Mouse (Mus musculus) cerebellum, postnatal 14 days (tissue): ENCODE measurements around the gene Grm4.

Experiments used
- DNase-seq, 2 experiments: peaks; one replicate each; pipeline ENCODE4 v3.0.0; 2021; ENCODE audit warnings: mixed read lengths in 2 of 2

Gene Grm4

DNA sequence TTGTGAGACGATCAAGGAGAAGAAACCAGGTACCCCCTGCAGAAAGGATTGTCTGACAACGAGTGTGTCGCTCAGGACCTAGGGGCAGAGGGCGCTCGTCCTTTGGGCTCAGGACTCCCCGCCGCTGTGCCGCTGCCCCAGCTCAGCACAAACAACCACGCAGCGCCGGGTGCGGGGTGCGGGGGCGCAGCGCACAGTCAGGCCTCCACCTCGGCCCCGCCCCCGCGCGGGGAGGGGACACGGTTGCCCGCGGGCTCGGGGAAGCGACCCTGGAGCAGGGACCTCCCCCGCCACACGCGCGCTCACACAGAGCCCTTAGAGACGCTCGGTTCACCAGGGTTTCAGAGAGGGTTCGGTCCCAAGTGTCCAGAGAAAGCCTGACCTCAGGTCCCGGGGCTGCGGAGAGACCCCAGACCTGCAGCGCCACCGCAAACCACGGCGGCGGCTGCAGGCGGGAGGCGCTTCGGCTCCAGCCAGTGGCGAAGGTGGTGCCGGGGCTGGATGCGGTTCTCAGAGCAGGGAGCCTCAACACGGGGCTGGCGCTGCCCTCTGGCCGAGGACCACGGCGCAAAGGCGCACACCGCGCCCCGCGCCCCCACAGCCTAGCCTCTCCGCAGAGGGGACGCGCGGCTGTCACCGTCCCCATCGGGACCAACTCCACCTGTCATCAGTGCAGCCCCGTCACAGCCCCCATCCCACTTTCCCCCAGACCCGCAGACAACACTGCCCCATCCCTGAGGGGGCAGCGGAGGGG lies 9.2 kb downstream of the Grm4 start:
- DNase-seq = peak; percentile 79 to 87

DNA sequence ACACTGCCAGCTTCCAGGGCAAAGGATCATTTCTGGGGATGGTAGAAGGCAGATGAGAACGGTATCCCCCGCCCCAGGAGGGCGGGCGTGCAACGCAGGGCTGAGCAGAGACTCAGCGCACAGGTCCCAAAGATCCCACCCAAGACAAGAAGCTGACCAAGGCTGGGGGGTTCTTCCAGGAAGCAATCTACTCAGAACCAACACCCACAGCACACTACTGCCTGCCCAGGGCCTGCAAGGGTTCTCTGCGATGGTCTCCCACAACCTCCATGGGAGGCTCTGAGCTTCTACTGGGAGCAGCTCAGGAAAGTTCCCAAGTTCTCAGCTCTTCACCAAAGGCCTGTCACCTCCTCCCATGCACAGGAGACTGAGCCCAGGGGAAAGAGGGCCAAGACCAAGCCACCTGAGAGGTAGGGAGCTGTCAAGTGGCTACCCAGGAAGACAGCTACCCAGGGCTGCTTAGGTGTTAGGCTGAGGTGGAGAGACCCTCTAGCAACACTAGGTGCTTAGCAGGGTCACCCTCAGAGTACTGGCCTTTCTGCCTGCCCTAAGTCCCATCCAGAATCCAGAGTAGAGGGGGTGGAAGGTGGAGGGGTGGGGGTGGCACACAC lies 10.0 kb downstream of the Grm4 start:
- DNase-seq = peak in 1 of 2 experiments; percentile 47

DNA sequence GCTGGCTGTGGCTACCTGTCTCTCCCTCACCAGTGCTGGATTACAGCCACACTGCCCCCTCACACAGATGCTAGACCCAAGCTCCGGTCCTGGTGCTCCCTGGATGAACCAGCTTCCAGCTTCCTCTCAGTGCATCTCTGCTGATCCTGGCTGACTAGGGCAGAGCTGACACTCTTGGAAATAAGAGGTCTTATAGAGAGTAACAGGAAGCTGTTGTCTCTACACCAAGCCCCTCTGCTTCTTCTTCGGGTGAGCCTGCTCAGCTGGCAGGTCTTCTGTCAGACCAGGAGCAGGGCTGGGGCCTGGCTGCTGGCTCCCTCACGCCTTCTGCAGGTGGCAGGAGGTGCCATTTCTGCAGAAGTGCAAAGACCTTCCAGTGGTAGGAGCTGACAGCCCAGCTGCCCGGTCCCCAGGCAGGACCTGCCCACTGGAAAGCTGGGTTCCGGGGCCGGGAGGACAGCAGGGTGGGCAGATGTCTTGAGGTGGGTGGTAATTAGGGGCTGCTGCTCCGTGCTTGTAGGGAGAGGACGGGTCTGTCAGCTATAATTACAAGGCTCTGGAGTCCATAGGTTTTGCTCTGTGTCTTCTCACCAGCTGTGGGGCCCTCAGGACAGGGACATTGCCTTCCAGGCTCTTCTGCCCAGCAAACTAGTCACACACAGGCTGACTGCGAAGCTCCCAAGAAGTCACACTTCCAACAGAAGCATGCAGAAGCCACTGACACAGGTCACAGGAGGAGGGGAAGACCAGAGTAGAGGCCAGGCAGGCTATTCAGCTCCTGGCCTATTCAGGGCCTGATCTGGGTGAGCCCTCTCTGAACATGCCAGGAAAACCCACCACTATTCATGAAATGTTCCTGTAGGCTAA lies 10.7 kb downstream of the Grm4 start:
- DNase-seq = peak; percentile 53 to 56

- peak in 1 of 2 experiments; percentile 49 for DNase-seq
Measured at GRCm38 (mm10) chr17:27509056-27509455, 12.1 kb downstream of the Grm4 start.

DNA sequence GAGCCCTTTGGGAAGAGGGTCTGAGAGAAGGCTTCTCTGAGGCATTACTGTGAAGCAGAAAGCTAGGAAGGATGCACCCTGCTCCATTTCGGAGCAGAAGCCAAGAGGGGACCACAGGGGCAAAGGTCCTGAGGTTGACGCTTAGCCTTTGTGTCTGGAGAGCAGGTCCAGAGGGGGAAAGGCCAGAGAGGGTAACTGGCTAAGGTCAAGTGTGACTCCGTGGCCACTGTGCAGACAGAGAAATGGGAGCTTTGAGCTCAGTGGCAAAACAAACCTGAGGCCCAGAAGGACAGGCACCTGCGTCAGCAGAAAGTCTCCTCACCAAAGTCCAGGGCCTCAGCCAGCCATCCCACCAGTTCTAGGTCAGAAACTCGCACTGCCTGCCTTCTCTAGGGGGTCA lies 12.7 kb downstream of the Grm4 start:
- peak in 1 of 2 experiments; percentile 33 for DNase-seq

DNA sequence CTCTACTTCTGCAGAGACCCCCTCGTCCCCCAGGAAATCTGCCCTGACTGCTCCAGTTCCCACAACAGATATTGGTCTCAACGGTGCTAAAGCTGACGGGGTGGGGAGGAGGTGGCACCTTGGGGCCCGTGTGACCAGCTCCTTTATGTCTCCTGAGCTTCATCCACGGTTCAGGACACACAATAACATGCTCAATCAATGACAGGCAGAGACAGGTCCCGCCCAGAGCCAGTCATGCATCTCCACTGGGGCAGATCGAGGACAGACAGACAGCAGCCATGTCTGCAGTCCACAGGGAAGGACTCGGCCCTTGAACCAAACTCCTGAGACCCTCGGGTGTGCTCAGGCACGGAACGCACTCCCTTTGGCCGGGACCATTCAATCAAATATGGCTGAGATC lies 13.2 kb downstream of the Grm4 start:
- DNase-seq = peak in 1 of 2 experiments; percentile 36

DNA sequence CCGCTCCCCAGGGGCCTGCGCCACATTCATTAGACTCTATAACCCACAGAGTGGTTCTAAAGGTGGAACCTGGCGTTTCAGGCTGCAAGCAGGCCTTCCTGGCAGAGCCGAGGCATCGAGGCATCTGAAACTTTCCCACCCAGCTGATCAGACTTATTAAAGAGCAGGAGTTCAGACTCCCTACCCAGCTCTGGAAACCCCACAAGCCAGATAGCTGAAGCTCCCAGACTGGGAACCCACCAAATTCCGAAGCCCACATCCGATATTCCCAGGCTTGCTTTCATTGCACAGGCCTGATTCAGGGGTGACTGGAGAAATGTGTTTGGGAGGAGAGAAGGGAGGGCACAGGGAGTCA lies 13.6 kb downstream of the Grm4 start:
- DNase-seq = peak in 1 of 2 experiments; percentile 39

- peak in 1 of 2 experiments; percentile 38 for DNase-seq
Measured at GRCm38 (mm10) chr17:27506871-27507590, 14.2 kb downstream of the Grm4 start.

GRCm38 (mm10) chr17:27506362-27506761 lies 14.8 kb downstream of the Grm4 start:
- peak; percentile 61 to 64 for DNase-seq

- peak in 1 of 2 experiments; percentile 48 for DNase-seq
Measured at GRCm38 (mm10) chr17:27505221-27505881, 15.9 kb downstream of the Grm4 start.

- no peak for DNase-seq
Measured at GRCm38 (mm10) chr17:27503869-27504268, 17.3 kb downstream of the Grm4 start.

GRCm38 (mm10) chr17:27502736-27503445 lies 18.3 kb downstream of the Grm4 start:
- DNase-seq = no peak

DNA sequence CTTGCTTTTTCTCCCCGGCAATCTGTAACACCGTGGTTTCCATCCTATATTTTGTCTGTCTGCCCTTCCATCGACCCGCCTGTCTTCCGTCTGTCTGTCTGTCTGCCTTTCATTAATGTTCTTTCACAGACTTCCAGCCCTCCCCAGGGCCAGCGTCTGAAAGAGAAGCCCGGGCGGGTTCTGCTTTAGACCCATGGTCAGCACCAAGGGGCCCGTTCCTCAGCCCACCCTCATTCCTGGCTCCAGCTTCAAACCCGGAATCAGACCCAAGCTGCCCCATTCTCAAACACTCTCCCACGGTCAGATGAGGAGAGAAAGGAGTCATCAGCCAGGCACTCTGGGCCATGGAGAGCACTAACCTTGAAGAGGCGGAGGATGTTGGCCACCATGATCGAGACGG lies 18.9 kb downstream of the Grm4 start:
- peak in 1 of 2 experiments; percentile 39 for DNase-seq

DNA sequence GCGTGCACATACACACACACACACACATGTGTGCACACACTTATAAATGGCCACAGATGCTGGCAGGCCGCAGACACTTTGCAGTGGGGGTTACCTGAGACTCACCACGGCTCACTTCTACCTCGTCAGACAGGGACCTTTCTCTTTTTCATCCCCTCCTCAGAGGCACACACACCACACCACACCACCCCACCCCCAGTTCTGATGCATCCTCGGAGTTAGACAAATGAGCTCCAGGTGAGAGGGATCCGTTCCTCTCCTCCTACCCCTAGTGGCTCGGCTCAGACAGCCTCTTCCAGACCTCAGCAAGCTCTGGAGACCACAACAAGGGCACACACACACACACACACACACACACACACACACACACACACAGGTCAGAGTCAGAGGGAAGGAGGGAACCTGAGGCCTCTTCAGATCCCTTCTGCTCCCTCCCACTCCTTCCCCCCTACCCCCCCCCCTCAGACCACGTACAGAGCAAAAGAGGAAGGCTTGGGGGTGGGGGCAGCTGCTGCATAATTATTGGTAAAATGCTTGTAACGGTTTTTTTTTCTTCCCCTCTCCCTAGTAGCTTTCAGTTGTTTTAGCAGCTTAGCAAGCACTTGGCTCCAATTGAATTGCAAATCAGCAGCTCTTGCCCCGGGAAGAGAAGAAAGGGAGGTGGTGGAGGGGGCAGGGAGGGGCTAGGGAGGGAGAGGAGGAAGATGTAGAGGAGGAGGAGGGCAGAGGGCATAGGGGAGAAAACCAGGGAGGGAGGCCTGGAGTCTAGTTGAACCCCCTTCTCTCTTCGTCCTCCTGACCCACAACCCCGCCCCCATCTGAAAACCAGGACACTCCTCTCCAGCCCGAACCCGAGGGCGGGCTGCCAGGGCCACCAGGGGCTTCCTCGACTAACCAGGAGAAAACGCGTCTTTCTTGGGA lies 19.6 kb downstream of the Grm4 start:
- DNase-seq = peak; percentile 72

DNA sequence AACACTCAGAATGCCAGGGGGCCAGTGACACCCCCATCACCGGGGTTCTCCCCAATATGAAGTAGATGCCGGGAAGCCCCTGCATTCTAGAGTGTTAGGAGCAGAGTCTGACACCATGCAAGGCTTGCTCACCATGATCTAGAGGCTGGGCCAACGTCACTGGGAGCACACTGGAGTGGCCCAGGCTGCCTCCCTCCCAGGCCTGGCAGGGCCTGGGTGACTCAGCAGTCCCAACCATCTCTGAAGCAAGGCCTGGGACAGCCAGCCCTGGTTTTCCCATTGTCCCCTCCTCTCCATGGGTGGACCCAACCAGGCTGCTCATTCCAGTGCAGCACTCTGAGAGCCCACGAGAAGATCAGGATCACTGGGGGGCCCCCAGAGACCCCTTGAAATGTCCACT lies 20.4 kb downstream of the Grm4 start:
- DNase-seq = peak in 1 of 2 experiments; percentile 51

- peak; percentile 89 to 96 for DNase-seq
Measured at GRCm38 (mm10) chr17:27499080-27499479, 22.1 kb downstream of the Grm4 start.

GRCm38 (mm10) chr17:27497798-27498197 lies 23.4 kb downstream of the Grm4 start:
- no peak for DNase-seq

DNA sequence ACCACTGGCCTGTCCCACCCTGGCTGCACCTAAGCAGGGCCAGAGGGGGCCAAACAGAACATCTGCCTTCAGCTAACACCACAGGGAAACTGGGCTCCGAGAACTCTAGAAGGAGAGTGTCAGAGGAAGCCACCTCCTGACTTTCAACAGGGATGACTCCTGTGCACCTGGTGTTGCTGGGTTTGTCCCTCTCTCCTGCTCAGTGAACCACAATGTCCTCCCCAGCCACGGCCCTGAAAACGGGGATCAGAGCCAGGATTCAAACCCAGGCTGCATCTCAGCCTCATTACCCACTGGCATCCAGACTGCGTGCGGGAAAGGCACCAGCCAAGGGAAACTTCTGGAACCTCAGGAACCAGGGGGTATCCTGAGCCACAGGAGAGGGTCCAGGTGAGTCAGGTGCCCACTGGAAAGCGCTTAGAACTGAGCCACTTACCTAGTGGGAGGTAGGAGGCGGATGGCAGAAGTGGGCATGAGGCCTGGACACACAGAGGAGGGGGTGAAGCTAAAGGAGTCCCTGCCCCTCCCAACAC lies 26.1 kb downstream of the Grm4 start:
- no peak for DNase-seq

DNA sequence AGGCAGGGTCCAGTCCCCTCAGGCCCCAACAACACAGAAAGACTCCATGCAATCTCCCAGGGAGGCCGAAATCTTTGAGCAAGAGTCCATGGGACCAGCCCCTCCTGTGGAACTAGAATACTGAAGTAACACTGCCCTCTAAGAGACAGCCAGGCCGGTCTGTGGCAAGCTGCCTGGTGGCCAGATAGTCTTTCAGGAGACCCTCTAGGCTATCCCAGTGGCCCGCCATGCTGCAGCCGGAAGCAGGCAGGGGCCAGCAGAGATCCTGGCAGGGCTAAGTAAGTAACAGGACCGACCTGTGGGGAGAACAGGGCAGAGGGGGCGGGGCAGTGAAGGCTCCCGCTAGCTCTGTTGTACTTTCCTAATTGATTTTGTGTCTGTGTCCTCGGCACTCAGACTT lies 27.2 kb downstream of the Grm4 start:
- peak; percentile 45 to 52 for DNase-seq

- peak; percentile 46 to 50 for DNase-seq
Measured at GRCm38 (mm10) chr17:27493389-27493788, 27.8 kb downstream of the Grm4 start.
